Mouse (Mus musculus): ENCODE results near the gene Grasp. TPM values are rescaled to one million over a fixed set of nuclear protein-coding genes. Genes with fewer than 3 reads are reported as not detected.

Gene Grasp
- total and polyA plus RNA-seq, 3 experiments = 2.3 to 6.7 (median 2.4) TPM

DNA sequence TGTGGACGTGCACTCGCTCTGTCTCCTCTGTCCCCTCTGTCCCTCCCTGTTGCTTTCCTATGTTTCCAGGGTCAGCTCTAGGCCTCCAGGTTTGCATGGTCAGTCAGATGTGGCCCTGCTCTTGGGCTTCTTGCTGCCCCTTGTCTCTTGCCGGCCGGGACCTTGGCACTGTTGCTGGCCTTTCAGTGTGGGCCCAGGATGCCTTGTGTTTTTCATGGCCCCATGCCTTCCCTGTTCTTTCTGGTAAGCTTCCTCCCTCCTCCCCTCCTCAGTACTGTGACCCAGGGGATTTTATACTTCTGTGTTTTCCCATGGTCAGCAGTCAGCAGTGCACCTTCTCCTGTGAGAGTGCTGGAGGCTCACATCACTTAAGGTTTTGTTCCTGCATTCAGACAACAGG lies 42.5 kb upstream of the Grasp start:
- Histone ChIP-seq H3K4me3 (replicated peaks in 1 of 3; ENCODE audit: low read depth in 2 of 3, low read length in 2 of 3, poor library complexity in 1 of 3) (no peak overlapping the region), H3K36me3 (replicated peaks in 1 of 2; ENCODE audit: control insufficient read depth in 1 of 2, insufficient read depth in 1 of 2, low read length in 1 of 2) (peaks cover 0 to 3% of the 10 kb centered on the region in 2 experiments), H3K79me2 (replicated peaks; ENCODE audit: control insufficient read depth, extremely low read depth, insufficient read depth, poor library complexity, severe bottlenecking) (no peaks in the 10 kb centered on the region; the same call in 1 of the 2 replicates), H3K4me1 (ENCODE audit: control insufficient read depth in 1 of 2, insufficient read depth in 2 of 2) (peaks cover 3 to 8% of the 10 kb centered on the region in 2 experiments), H3K27me3 (replicated peaks) (peaks cover 3% of the 10 kb centered on the region), H3K9ac (ENCODE audit: insufficient read depth, low read depth) (no peak overlapping the region), H3K27ac (ENCODE audit: insufficient read depth, low read depth) (no peak overlapping the region), H3K4me2 (ENCODE audit: insufficient read depth, low read depth, poor library complexity, severe bottlenecking) (no peak overlapping the region), H3K9me3 (replicated peaks; ENCODE audit: low read length) (peaks cover 3% of the 10 kb centered on the region)
- in situ Hi-C loops (cut with MboI; ENCODE audit: low pct_ligation_motif_present, low pct_unique_long_range_greater_than_20kb, low sequenced_read_pairs) = no loop called here
- no peak for DNase-seq (ENCODE audit: extremely low read depth)
- dilution Hi-C loops (cut with MboI; ENCODE audit: extremely low pct_ligation_motif_present, extremely low pct_unique_long_range_greater_than_20kb, low sequenced_read_pairs) = no loop called here
- TF ChIP-seq POLR2AphosphoS2 (IDR thresholded peaks at IDR 0.05; ENCODE audit: low read depth, low read length) = no peak
- no peak for TF ChIP-seq MYC (IDR thresholded peaks at IDR 0.05; ENCODE audit: low read depth, low read length)
- TF ChIP-seq HCFC1 (IDR thresholded peaks at IDR 0.05; ENCODE audit: low read depth, low read length) = no peak
- no peak for TF ChIP-seq ETS1 (conservative IDR thresholded peaks at IDR 0.05; ENCODE audit: low read depth, low read length)
- no peak for TF ChIP-seq RAD21 (IDR thresholded peaks at IDR 0.05; ENCODE audit: low read depth, low read length)

DNA sequence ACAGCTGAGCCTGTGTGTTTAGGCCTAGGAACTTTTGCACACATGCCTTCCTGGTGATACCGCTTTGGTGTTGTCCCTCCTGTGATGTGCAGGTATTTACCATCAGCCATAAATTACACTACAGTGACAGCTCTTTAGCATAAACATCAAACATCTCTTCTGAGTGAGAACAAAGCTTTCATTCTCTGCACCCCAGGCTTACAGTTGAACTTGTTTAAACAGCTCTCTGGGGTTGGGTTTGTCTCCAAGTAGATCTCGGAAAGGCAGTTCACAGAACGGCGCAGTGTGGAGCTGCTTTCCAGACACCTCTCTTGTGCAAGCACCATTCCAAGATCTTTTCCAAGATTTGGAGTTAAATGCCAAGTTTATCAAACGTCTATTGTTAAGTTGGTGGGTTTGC lies 41.3 kb upstream of the Grasp start:
- H3K27me3 ChIP-seq (replicated peaks) = peaks cover 3% of the 10 kb centered on the region
- peaks cover 0 to 3% of the 10 kb centered on the region in 2 experiments for H3K36me3 ChIP-seq (replicated peaks in 1 of 2; ENCODE audit: control insufficient read depth in 1 of 2, insufficient read depth in 1 of 2, low read length in 1 of 2)
- H3K9me3 ChIP-seq (replicated peaks; ENCODE audit: low read length) = peaks cover 3% of the 10 kb centered on the region
- H3K4me3 ChIP-seq (replicated peaks in 1 of 3; ENCODE audit: low read depth in 2 of 3, low read length in 2 of 3, poor library complexity in 1 of 3) = no peak overlapping the region
- H3K4me1 ChIP-seq (ENCODE audit: control insufficient read depth in 1 of 2, insufficient read depth in 2 of 2) = peaks cover 8 to 13% of the 10 kb centered on the region in 2 experiments
- no peak overlapping the region for H3K27ac ChIP-seq (ENCODE audit: insufficient read depth, low read depth)
- dilution Hi-C loops (cut with MboI; ENCODE audit: extremely low pct_ligation_motif_present, extremely low pct_unique_long_range_greater_than_20kb, low sequenced_read_pairs) (no loop called here), in situ Hi-C loops (cut with MboI; ENCODE audit: low pct_ligation_motif_present, low pct_unique_long_range_greater_than_20kb, low sequenced_read_pairs) (no loop called here)
- no peak for DNase-seq (ENCODE audit: extremely low read depth)
- no peak overlapping the region for H3K9ac ChIP-seq (ENCODE audit: insufficient read depth, low read depth)
- TF ChIP-seq MXI1 (IDR thresholded peaks at IDR 0.05; ENCODE audit: low read depth, low read length) (no peak), MAZ (IDR thresholded peaks at IDR 0.05; ENCODE audit: low read depth, low read length) (no peak), ZNF384 (IDR thresholded peaks at IDR 0.05; ENCODE audit: low read depth, low read length) (no peak), RCOR1 (conservative IDR thresholded peaks at IDR 0.05; ENCODE audit: low read depth, low read length) (no peak), ZC3H11A (IDR thresholded peaks at IDR 0.05; ENCODE audit: low read depth, low read length) (no peak), KAT2A (IDR thresholded peaks at IDR 0.05; ENCODE audit: insufficient replicate concordance, low read length) (no peak)
- H3K79me2 ChIP-seq (replicated peaks; ENCODE audit: control insufficient read depth, extremely low read depth, insufficient read depth, poor library complexity, severe bottlenecking) = no peaks in the 10 kb centered on the region; the same call in 1 of the 2 replicates
- H3K4me2 ChIP-seq (ENCODE audit: insufficient read depth, low read depth, poor library complexity, severe bottlenecking) = no peak overlapping the region

DNA sequence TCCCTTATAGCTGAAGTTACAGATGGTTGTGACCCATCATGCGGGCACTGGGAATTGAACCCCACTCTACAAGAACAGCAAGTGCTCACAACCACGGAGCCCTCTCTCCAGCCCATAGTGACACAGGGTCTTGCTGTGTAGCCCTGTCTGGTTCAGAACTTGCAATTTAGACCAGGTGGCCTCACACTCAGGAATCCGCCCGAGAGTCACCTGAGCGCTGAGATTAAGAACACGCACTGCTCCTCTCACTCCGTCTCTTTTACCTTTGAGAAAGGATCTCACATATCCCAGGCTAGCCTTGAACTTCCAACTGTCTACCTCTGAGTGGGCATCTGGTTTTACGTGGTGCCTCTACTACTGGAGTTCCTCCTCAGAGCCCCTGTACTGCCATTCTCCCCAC lies 39.7 kb upstream of the Grasp start:
- Histone ChIP-seq H3K4me3 (replicated peaks in 1 of 3; ENCODE audit: low read depth in 2 of 3, low read length in 2 of 3, poor library complexity in 1 of 3) (no peak overlapping the region), H3K9me3 (replicated peaks; ENCODE audit: low read length) (peaks cover 3% of the 10 kb centered on the region), H3K27me3 (replicated peaks) (no peaks in the 10 kb centered on the region), H3K9ac (ENCODE audit: insufficient read depth, low read depth) (no peak overlapping the region), H3K27ac (ENCODE audit: insufficient read depth, low read depth) (no peak overlapping the region), H3K4me1 (ENCODE audit: control insufficient read depth in 1 of 2, insufficient read depth in 2 of 2) (peaks cover 20 to 29% of the 10 kb centered on the region in 2 experiments), H3K79me2 (replicated peaks; ENCODE audit: control insufficient read depth, extremely low read depth, insufficient read depth, poor library complexity, severe bottlenecking) (no peaks in the 10 kb centered on the region; the same call in 1 of the 2 replicates), H3K36me3 (replicated peaks in 1 of 2; ENCODE audit: control insufficient read depth in 1 of 2, insufficient read depth in 1 of 2, low read length in 1 of 2) (peaks cover 0 to 3% of the 10 kb centered on the region in 2 experiments), H3K4me2 (ENCODE audit: insufficient read depth, low read depth, poor library complexity, severe bottlenecking) (no peak overlapping the region)
- DNase-seq (ENCODE audit: extremely low read depth) = no peak
- dilution Hi-C loops (cut with MboI; ENCODE audit: extremely low pct_ligation_motif_present, extremely low pct_unique_long_range_greater_than_20kb, low sequenced_read_pairs) (no loop called here), in situ Hi-C loops (cut with MboI; ENCODE audit: low pct_ligation_motif_present, low pct_unique_long_range_greater_than_20kb, low sequenced_read_pairs) (no loop called here)
- TF ChIP-seq CHD2 (IDR thresholded peaks at IDR 0.05; ENCODE audit: low read length) (no peak), USF2 (conservative IDR thresholded peaks at IDR 0.05; ENCODE audit: low read depth, low read length) (no peak), BHLHE40 (IDR thresholded peaks at IDR 0.05; ENCODE audit: low read depth, low read length) (no peak), JUN (IDR thresholded peaks at IDR 0.05; ENCODE audit: insufficient read depth, low read depth, low read length) (no peak), ZKSCAN1 (IDR thresholded peaks at IDR 0.05; ENCODE audit: borderline replicate concordance, low read depth, low read length) (no peak), KAT2A (IDR thresholded peaks at IDR 0.05; ENCODE audit: insufficient replicate concordance, low read length) (no peak)
